Mouse (Mus musculus): ENCODE data around the gene Themis.

DNA sequence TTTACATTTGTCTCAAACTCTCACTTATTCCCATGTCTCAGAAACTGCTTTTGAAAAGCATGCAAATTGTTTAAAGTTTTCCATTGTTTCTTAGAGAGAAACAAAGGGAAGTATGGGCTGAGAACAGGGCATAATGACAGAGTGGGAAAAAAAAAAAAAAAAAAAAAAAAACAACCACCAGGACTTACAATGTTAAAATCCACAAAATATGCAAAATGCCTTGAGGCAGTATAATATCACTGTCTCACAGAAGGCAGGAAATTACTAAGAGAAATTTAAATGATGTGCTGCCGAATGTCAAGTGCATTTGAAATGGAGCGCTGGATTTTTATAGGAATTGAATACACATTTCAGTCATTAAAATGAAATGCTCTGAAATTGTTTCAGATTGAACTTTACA, 26.3 kb upstream of the Themis start:
- TF ChIP-seq POLR2A (IDR thresholded peaks at IDR 0.05; ENCODE audit: borderline replicate concordance, control insufficient read depth, low read depth, low read length) (no peak), CTCF (IDR thresholded peaks at IDR 0.05; ENCODE audit: control insufficient read depth, insufficient read depth, low read length) (no peak)

Data from bone marrow, adult 2 months (tissue).